ENCODE assay signal across 13 mouse cellular contexts in genomic region chr10:42119326-42119725, GRCm38 (mm10).
DNase-seq lines count a peak whose midpoint lies in the region; ATAC-seq lines count a peak whose summit lies in the region.
"Had no signal": no experiment of that assay in that cellular context is flagged by ENCODE, and none has a peak within 500 bp of the region (broad histone marks: within the 10 kb centered on the region; RNA-seq: fewer than 3 reads in every experiment).

No protein-coding gene starts in this region.

- H3K4me2 ChIP-seq in forebrain, embryonic 15.5 days (replicated peaks) = no peak overlapping the region
- H3K4me2 ChIP-seq in forebrain, embryonic 14.5 days (ENCODE audit: low read length) = no peak overlapping the region
- no peak overlapping the region for H3K4me2 ChIP-seq in heart, embryonic 15.5 days
- H3K4me2 ChIP-seq in limb, embryonic 13.5 days (replicated peaks) = no peak overlapping the region
- H3K4me2 ChIP-seq: hindbrain, embryonic 13.5 days had no signal

- H3K27ac ChIP-seq in forebrain, embryonic 15.5 days (replicated peaks) = peak overlapping the region; percentile 47
- no peak overlapping the region; the same call in 1 of the 2 replicates for H3K27ac ChIP-seq in forebrain, embryonic 14.5 days (ENCODE audit: low read depth, low read length)
- H3K27ac ChIP-seq in heart, embryonic 15.5 days = peak overlapping the region; percentile 1; the same call in 1 of the 2 replicates
- H3K27ac ChIP-seq in limb, embryonic 13.5 days = peak overlapping the region; percentile 71
- H3K27ac ChIP-seq: hindbrain, embryonic 13.5 days had no signal

- H3K4me1 ChIP-seq in forebrain, embryonic 15.5 days = peaks cover 10% of the 10 kb centered on the region; the same call in 1 of the 2 replicates
- no peaks in the 10 kb centered on the region for H3K4me1 ChIP-seq in forebrain, embryonic 14.5 days (ENCODE audit: control insufficient read depth, insufficient read depth, low read length)
- peaks cover 13% of the 10 kb centered on the region for H3K4me1 ChIP-seq in heart, embryonic 15.5 days (replicated peaks)
- peaks cover 55% of the 10 kb centered on the region for H3K4me1 ChIP-seq in limb, embryonic 13.5 days

- DNase-seq in forebrain, embryonic 14.5 days (ENCODE audit: low spot score) = no peak
- no peak for DNase-seq in heart, adult 8-10 months (ENCODE audit: low spot score)
- DNase-seq in cerebellum, postnatal 14 days = peak; percentile 51 to 60
- no peak for DNase-seq in thymus, postnatal 0 days (ENCODE audit: low spot score)
- no peak for DNase-seq in urinary bladder, postnatal 36 days (ENCODE audit: low spot score in 2 of 2)
- DNase-seq: adrenal gland, adult 2 months; lung, postnatal 10 days had no signal

- H3K27me3 ChIP-seq in forebrain, embryonic 15.5 days = no peaks in the 10 kb centered on the region
- H3K27me3 ChIP-seq in forebrain, embryonic 14.5 days (replicated peaks; ENCODE audit: control insufficient read depth, insufficient read depth, low read length) = no peaks in the 10 kb centered on the region
- no peaks in the 10 kb centered on the region for H3K27me3 ChIP-seq in heart, embryonic 15.5 days
- H3K27me3 ChIP-seq in limb, embryonic 13.5 days = no peaks in the 10 kb centered on the region
- H3K27me3 ChIP-seq: hindbrain, embryonic 13.5 days had no signal

- WGBS in forebrain, embryonic 15.5 days = 70% methylated on average over 12 of the region's 12 CpGs
- WGBS in forebrain, embryonic 14.5 days = 75% methylated on average over 12 of the region's 12 CpGs
- 67% methylated on average over 12 of the region's 12 CpGs for WGBS in heart, embryonic 15.5 days
- 55% methylated on average over 12 of the region's 12 CpGs for WGBS in limb, embryonic 13.5 days

- 0 out of 2 replicates have a peak, but pooled peaks have one; percentile 26 for ATAC-seq in forebrain, embryonic 15.5 days (replicated peaks)
- ATAC-seq in forebrain, embryonic 14.5 days = no peak
- no peak for ATAC-seq in heart, embryonic 15.5 days (replicated peaks; ENCODE audit: insufficient number of reproducible peaks, insufficient read depth, low FRiP score, low read depth)
- no peak for ATAC-seq in limb, embryonic 13.5 days (ENCODE audit: low FRiP score, low read depth)
- ATAC-seq: midbrain, embryonic 16.5 days had no signal

- no peak overlapping the region for H3K4me3 ChIP-seq in forebrain, embryonic 15.5 days
- H3K4me3 ChIP-seq in forebrain, embryonic 14.5 days (ENCODE audit: low read depth, low read length) = no peak overlapping the region
- no peak overlapping the region for H3K4me3 ChIP-seq in heart, embryonic 15.5 days
- H3K4me3 ChIP-seq in limb, embryonic 13.5 days = no peak overlapping the region
- H3K4me3 ChIP-seq: hindbrain, embryonic 13.5 days; megakaryocyte, embryonic 14.5 days had no signal

- no peaks in the 10 kb centered on the region for H3K9me3 ChIP-seq in forebrain, embryonic 15.5 days
- no peaks in the 10 kb centered on the region for H3K9me3 ChIP-seq in forebrain, embryonic 14.5 days (replicated peaks; ENCODE audit: control insufficient read depth, low read length)
- H3K9me3 ChIP-seq in heart, embryonic 15.5 days (replicated peaks) = no peaks in the 10 kb centered on the region
- no peaks in the 10 kb centered on the region for H3K9me3 ChIP-seq in limb, embryonic 13.5 days
- H3K9me3 ChIP-seq: hindbrain, embryonic 13.5 days had no signal

- no peaks in the 10 kb centered on the region for H3K36me3 ChIP-seq in forebrain, embryonic 15.5 days
- no peaks in the 10 kb centered on the region for H3K36me3 ChIP-seq in forebrain, embryonic 14.5 days (ENCODE audit: control insufficient read depth, insufficient read depth, low read length)
- no peaks in the 10 kb centered on the region for H3K36me3 ChIP-seq in heart, embryonic 15.5 days
- no peaks in the 10 kb centered on the region for H3K36me3 ChIP-seq in limb, embryonic 13.5 days
- H3K36me3 ChIP-seq: hindbrain, embryonic 13.5 days had no signal

- no peak overlapping the region for H3K9ac ChIP-seq in forebrain, embryonic 15.5 days (replicated peaks)
- no peak overlapping the region for H3K9ac ChIP-seq in forebrain, embryonic 14.5 days (ENCODE audit: low read length)
- no peak overlapping the region for H3K9ac ChIP-seq in heart, embryonic 15.5 days
- no peak overlapping the region for H3K9ac ChIP-seq in limb, embryonic 13.5 days
- H3K9ac ChIP-seq: hindbrain, embryonic 13.5 days had no signal

Comparison
In these comparisons a context has a peak if more than half of its experiments do, and no peak if none do; other contexts are left out.
1. DNase-seq: peak in cerebellum, postnatal 14 days (2 of 2); none in forebrain, embryonic 14.5 days (single experiment), heart, adult 8-10 months (single experiment), thymus, postnatal 0 days (single experiment) and urinary bladder, postnatal 36 days (0 of 2).